Mouse (Mus musculus): ENCODE measurements around the gene Gbe1.

GRCm38 (mm10) chr16:70330626-70331275 lies 17.0 kb downstream of the Gbe1 start:
- no peak for TF ChIP-seq CHD2 (IDR thresholded peaks at IDR 0.05; ENCODE audit: low read depth, low read length)
- TF ChIP-seq ZC3H11A (IDR thresholded peaks at IDR 0.05; ENCODE audit: borderline replicate concordance, low read depth, low read length) = no peak
- TF ChIP-seq ZNF384 (IDR thresholded peaks at IDR 0.05; ENCODE audit: low read depth, low read length) = no peak
- no peak for TF ChIP-seq MAFK (IDR thresholded peaks at IDR 0.05; ENCODE audit: insufficient read depth, low read depth, low read length)
- TF ChIP-seq HCFC1 (IDR thresholded peaks at IDR 0.05; ENCODE audit: borderline replicate concordance, insufficient read depth, low read length) = no peak
